Mouse (Mus musculus) lung, postnatal 0 days (tissue): ENCODE data around the gene Nlrc5.

ENCODE experiments used
- CTCF ChIP-seq: IDR thresholded peaks from 2 replicates; pipeline ENCODE4 v1.5.1; 2016; ENCODE audit warnings: antibody characterized with exemption, mild to moderate bottlenecking
- EP300 ChIP-seq: IDR thresholded peaks from 2 replicates; pipeline ENCODE4 v1.6.1; 2016; ENCODE audit warnings: antibody characterized with exemption, mild to moderate bottlenecking, control low read depth

- TF ChIP-seq CTCF (no peak), EP300 (no peak)
Observed at GRCm38 (mm10) chr8:94537456-94537855, 103.3 kb downstream of the Nlrc5 start.
